Mouse (Mus musculus): Measurements from ENCODE around the gene Zfp513.

GRCm38 (mm10) chr5:31202933-31203332 is 830 bp upstream of the Zfp513 start:
- TF ChIP-seq CTCF (IDR thresholded peaks at IDR 0.05; ENCODE audit: low read depth, low read length), result no peak
- no peak for TF ChIP-seq EP300 (IDR thresholded peaks at IDR 0.05; ENCODE audit: insufficient read depth, low read depth, low read length)

All from ES-Bruce4 (cell line).